Mouse (Mus musculus): Measurements from ENCODE around the gene Bicral. TPM values are rescaled to one million over a fixed set of nuclear protein-coding genes. Genes with fewer than 3 reads are reported as not detected.
A peak's percentile ranks its signal among the peaks of the same experiment; 100 is the strongest.

Gene Bicral
- polyA plus RNA-seq, 1 experiment from 2014 or later = 7.5 TPM

DNA sequence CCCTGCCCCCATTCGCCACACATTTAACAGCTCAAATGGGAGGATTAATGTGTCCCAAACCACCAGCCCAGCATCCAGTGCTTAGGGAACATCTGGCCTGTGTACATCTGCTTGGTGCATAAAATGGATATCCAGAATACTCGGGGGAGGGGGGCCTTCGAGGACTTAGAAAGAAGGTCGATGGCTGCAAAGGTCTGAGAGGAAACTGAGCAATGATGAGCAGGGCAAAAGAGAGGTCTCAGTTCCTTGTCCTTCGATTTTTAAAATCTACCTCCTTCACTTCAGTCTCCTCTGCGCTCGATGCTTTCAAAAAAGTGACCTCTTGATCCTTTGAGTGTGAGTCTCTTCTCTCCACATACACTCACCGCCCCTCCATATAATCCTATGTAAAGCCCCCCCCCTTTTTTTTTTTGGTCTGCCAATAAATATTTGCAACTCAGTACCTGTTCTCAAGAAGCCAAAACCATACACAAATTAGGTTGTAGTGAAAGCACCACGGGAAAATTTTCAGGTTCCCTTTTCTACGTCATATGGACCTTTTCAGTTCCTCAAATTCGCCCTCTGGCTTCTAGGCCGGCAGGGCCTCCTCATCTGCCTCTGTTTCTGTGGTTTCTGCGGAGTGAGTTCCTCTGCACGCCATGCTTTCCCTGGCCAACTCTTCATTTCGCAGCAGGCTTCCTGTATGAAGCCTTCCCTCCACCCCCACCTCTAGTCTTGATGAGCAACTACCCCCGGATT, 107.1 kb downstream of the Bicral start:
- H3K4me1 ChIP-seq (ENCODE audit: control insufficient read depth, insufficient read depth, low read length) = peaks cover 13% of the 10 kb centered on the region
- peak overlapping the region; percentile 79 for H3K4me2 ChIP-seq (ENCODE audit: low read length)
- H3K36me3 ChIP-seq (ENCODE audit: control insufficient read depth, insufficient read depth, low read length) = peaks cover 12% of the 10 kb centered on the region; the same call in 1 of the 2 replicates
- H3K9ac ChIP-seq (ENCODE audit: low read length) = peak overlapping the region; percentile 74
- 32% methylated on average over 16 of the region's 16 CpGs for WGBS
- peak overlapping the region; percentile 76 for H3K27ac ChIP-seq (ENCODE audit: low read depth, low read length)
- H3K27me3 ChIP-seq (replicated peaks; ENCODE audit: control insufficient read depth, insufficient read depth, low read length) = no peaks in the 10 kb centered on the region
- H3K9me3 ChIP-seq (replicated peaks; ENCODE audit: control insufficient read depth, low read length) = no peaks in the 10 kb centered on the region
- H3K4me3 ChIP-seq (ENCODE audit: low read depth, low read length) = peak overlapping the region; percentile 77
- ATAC-seq (no peak), DNase-seq (ENCODE audit: low spot score) (no peak)

DNA sequence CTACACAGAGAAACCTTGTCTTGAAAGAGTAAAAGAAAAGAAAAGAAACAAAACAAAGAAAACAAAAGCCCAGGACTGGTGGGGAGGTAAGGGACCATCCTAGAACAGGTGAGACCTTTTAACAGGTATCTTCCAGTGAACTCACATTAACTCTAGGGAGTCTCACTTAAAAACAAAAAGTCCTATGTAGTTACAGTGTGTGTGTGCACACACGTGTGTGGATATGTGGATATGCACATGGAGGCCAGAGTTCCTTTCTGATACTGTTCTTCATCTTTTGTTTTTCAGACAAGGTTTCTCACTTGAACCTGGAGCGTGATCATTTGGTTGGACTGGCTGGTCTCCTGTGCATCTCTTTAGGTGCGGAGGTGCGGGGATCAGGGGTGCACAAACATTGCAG, 107.7 kb downstream of the Bicral start:
- peaks cover 13% of the 10 kb centered on the region for H3K4me1 ChIP-seq (ENCODE audit: control insufficient read depth, insufficient read depth, low read length)
- no peak overlapping the region for H3K4me3 ChIP-seq (ENCODE audit: low read depth, low read length)
- no peaks in the 10 kb centered on the region for H3K27me3 ChIP-seq (replicated peaks; ENCODE audit: control insufficient read depth, insufficient read depth, low read length)
- H3K36me3 ChIP-seq (ENCODE audit: control insufficient read depth, insufficient read depth, low read length) = peaks cover 18% of the 10 kb centered on the region; the same call in 1 of the 2 replicates
- 91% methylated on average over 4 of the region's 4 CpGs for WGBS
- no peak overlapping the region for H3K27ac ChIP-seq (ENCODE audit: low read depth, low read length)
- ATAC-seq (no peak), DNase-seq (ENCODE audit: low spot score) (no peak)
- peak overlapping the region; percentile 74 for H3K9ac ChIP-seq (ENCODE audit: low read length)
- peak overlapping the region; percentile 79 for H3K4me2 ChIP-seq (ENCODE audit: low read length)
- H3K9me3 ChIP-seq (replicated peaks; ENCODE audit: control insufficient read depth, low read length) = no peaks in the 10 kb centered on the region

DNA sequence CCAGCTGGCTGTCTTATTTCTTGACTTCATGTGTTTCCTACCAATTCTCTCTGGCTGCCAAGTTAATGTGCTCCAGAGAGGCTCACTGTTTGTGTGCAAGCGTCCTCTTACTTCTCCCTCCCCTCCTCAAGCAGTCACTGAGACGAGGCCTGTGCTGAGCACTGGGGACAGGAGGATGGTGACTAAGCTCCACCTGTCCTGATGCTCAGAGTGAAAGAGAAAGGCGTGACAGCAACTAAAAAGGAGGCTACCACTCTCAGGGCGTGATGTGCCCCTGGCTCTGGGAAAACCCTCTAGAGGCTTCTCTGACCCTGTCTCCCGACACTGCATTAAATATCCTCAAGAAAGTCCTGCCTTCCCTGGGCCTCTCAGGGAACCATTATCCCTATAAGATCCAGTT, 109.0 kb downstream of the Bicral start:
- WGBS = 95% methylated on average over 5 of the region's 5 CpGs
- no peaks in the 10 kb centered on the region for H3K27me3 ChIP-seq (replicated peaks; ENCODE audit: control insufficient read depth, insufficient read depth, low read length)
- H3K9ac ChIP-seq (ENCODE audit: low read length) = no peak overlapping the region
- H3K36me3 ChIP-seq (ENCODE audit: control insufficient read depth, insufficient read depth, low read length) = peaks cover 25% of the 10 kb centered on the region
- H3K4me3 ChIP-seq (ENCODE audit: low read depth, low read length) = no peak overlapping the region
- no peak overlapping the region for H3K4me2 ChIP-seq (ENCODE audit: low read length)
- ATAC-seq (no peak), DNase-seq (ENCODE audit: low spot score) (no peak)
- H3K9me3 ChIP-seq (replicated peaks; ENCODE audit: control insufficient read depth, low read length) = no peaks in the 10 kb centered on the region
- no peak overlapping the region for H3K27ac ChIP-seq (ENCODE audit: low read depth, low read length)
- H3K4me1 ChIP-seq (ENCODE audit: control insufficient read depth, insufficient read depth, low read length) = peaks cover 13% of the 10 kb centered on the region

Other genes with a start within 250 kb of the Bicral start
- 15.3 and 19.0 TPM in 2 replicates for gene Ptk7, start 229.0 kb downstream of the Bicral start, polyA plus RNA-seq (2014; fragmentation: Nextera tagmentation; extraction: Ambion mirVana)
- gene Klc4, start 212.5 kb downstream of the Bicral start, polyA plus RNA-seq (2014; fragmentation: Nextera tagmentation; extraction: Ambion mirVana) = 34.7 and 38.8 TPM in 2 replicates
- 83.3 and 108 TPM in 2 replicates for gene Mrpl2, start 212.3 kb downstream of the Bicral start, polyA plus RNA-seq (2014; fragmentation: Nextera tagmentation; extraction: Ambion mirVana)
- 28.3 and 30.2 TPM in 2 replicates for gene Cul7, start 208.1 kb downstream of the Bicral start, polyA plus RNA-seq (2014; fragmentation: Nextera tagmentation; extraction: Ambion mirVana)
- 30.1 and 31.4 TPM in 2 replicates for gene Rrp36, start 184.1 kb downstream of the Bicral start, polyA plus RNA-seq (2014; fragmentation: Nextera tagmentation; extraction: Ambion mirVana)
- gene Mea1, start 179.7 kb downstream of the Bicral start, polyA plus RNA-seq (2014; fragmentation: Nextera tagmentation; extraction: Ambion mirVana) = 243 and 265 TPM in 2 replicates
- gene Klhdc3, start 177.6 kb downstream of the Bicral start, polyA plus RNA-seq (2014; fragmentation: Nextera tagmentation; extraction: Ambion mirVana) = 147 and 164 TPM in 2 replicates
- 73.9 and 78.0 TPM in 2 replicates for gene Ppp2r5d, start 153.4 kb downstream of the Bicral start, polyA plus RNA-seq (2014; fragmentation: Nextera tagmentation; extraction: Ambion mirVana)
- 16.9 and 17.6 TPM in 2 replicates for gene Pex6, start 147.0 kb downstream of the Bicral start, polyA plus RNA-seq (2014; fragmentation: Nextera tagmentation; extraction: Ambion mirVana)
- 0.58 and 0.79 TPM in 2 replicates for gene Gnmt, start 129.3 kb downstream of the Bicral start, polyA plus RNA-seq (2014; fragmentation: Nextera tagmentation; extraction: Ambion mirVana)
- 54.1 and 57.5 TPM in 2 replicates for gene Cnpy3, start 106.3 kb downstream of the Bicral start, polyA plus RNA-seq (2014; fragmentation: Nextera tagmentation; extraction: Ambion mirVana)
- gene Ptcra, start 94.8 kb downstream of the Bicral start, polyA plus RNA-seq (2014; fragmentation: Nextera tagmentation; extraction: Ambion mirVana) = 0.22 TPM in 1 of 2 replicates, not detected in the other
- 63.9 and 89.9 TPM in 2 replicates for gene 2310039H08Rik, start 85.8 kb downstream of the Bicral start, polyA plus RNA-seq (2014; fragmentation: Nextera tagmentation; extraction: Ambion mirVana)
- gene Rpl7l1, start 75.8 kb downstream of the Bicral start, polyA plus RNA-seq (2014; fragmentation: Nextera tagmentation; extraction: Ambion mirVana) = 108 and 110 TPM in 2 replicates
- gene Tbcc, start 32.2 kb upstream of the Bicral start, polyA plus RNA-seq (2014; fragmentation: Nextera tagmentation; extraction: Ambion mirVana) = 66.4 TPM in 2 replicates
- gene Prph2, start 52.0 kb upstream of the Bicral start, polyA plus RNA-seq (2014; fragmentation: Nextera tagmentation; extraction: Ambion mirVana) = not detected in 2 replicates
- gene Ubr2, start 152.1 kb upstream of the Bicral start, polyA plus RNA-seq (2014; fragmentation: Nextera tagmentation; extraction: Ambion mirVana) = 14.7 and 19.3 TPM in 2 replicates